In the genomic region with DNA sequence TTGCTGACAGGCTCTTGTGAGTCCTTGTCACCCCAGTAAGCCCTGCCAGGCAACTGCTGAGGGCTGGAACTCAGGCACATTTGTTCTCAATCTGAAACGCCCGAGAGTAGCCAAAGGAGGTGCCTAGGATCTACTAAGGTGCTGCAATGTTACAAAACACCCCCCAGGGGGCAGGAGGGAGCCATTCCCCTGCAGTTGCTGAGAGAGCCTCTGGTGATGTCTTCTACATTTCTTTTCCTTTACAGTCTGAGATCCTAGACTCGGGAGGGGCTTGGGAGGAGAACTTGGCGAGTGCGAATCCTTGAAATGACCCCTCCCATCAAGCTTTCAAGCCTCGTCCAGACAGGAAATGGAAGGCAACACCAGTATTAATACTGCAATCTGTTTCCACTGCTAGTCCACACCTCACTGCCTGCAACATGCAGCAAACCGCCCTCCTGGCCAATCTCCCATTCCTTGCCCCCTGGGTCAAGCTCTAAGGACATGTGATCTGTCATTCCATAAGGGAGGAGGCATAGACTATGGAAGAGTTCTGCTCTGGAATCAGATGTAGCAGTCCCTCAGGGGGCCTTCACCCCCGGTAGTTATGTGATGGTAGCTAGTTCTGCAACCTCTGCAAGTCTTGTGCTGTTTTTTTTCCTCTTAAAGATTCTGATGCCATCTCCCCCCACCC, we compare ENCODE assay signal across 10 mouse cellular contexts. TPM values are rescaled to one million over a fixed set of nuclear protein-coding genes. Genes with fewer than 3 reads are reported as not detected.
A peak's percentile ranks its signal among the peaks of the same experiment; 100 is the strongest.
DNase-seq lines count a peak whose midpoint lies in the region; ATAC-seq lines count a peak whose summit lies in the region.
"Had no signal": no experiment of that assay in that cellular context is flagged by ENCODE, and none has a peak within 500 bp of the region (broad histone marks: within the 10 kb centered on the region; RNA-seq: fewer than 3 reads in every experiment).

No protein-coding gene starts in this region.

- no peaks in the 10 kb centered on the region for H3K27me3 ChIP-seq in midbrain, embryonic 16.5 days (ENCODE audit: control insufficient read depth, insufficient read depth, low read depth, low read length)
- H3K27me3 ChIP-seq: embryonic facial prominence, embryonic 12.5 days; neural tube, embryonic 12.5 days had no signal

- intact Hi-C loops in heart, postnatal 14 days (cut with DNase I) = loop anchor here (1.0 to 2.0 kb wide), 2 partner anchors 59 to 215 kb away; no protein-coding TSS in a partner anchor

- peak; percentile 20 to 21 for DNase-seq in layer of hippocampus, adult 18-20 months (ENCODE audit: low spot score in 2 of 2)
- no peak for DNase-seq in layer of hippocampus, adult 9-11 months
- peak; percentile 70 for DNase-seq in adipocyte (ENCODE audit: low spot score)
- DNase-seq in embryo, embryonic 10 days (ENCODE audit: low spot score) = peak; percentile 55
- DNase-seq in heart, postnatal 14 days = peak; percentile 67 to 74
- DNase-seq in layer of hippocampus, postnatal 25 days (ENCODE audit: extremely low spot score in 1 of 2, low spot score in 1 of 2) = peak; percentile 56 to 71
- peak; percentile 33 to 34 for DNase-seq in thymus, postnatal 36 days

- peaks cover 3% of the 10 kb centered on the region; the same call in 1 of the 2 replicates for H3K4me1 ChIP-seq in midbrain, embryonic 16.5 days (ENCODE audit: control insufficient read depth, insufficient read depth, low read length)
- H3K4me1 ChIP-seq: embryonic facial prominence, embryonic 12.5 days; neural tube, embryonic 12.5 days had no signal

- no peak overlapping the region for H3K4me3 ChIP-seq in midbrain, embryonic 16.5 days (ENCODE audit: low read depth, low read length)
- H3K4me3 ChIP-seq: embryonic facial prominence, embryonic 12.5 days; neural tube, embryonic 12.5 days had no signal

- H3K9ac ChIP-seq in midbrain, embryonic 16.5 days (ENCODE audit: low read depth, low read length) = no peak overlapping the region
- H3K9ac ChIP-seq: embryonic facial prominence, embryonic 12.5 days; neural tube, embryonic 12.5 days had no signal

- no peak overlapping the region for H3K4me2 ChIP-seq in midbrain, embryonic 16.5 days (ENCODE audit: low read length)
- H3K4me2 ChIP-seq: embryonic facial prominence, embryonic 12.5 days; neural tube, embryonic 12.5 days had no signal

- ATAC-seq in midbrain, embryonic 16.5 days = peak; percentile 45; the same call in 1 of the 2 replicates

- no peaks in the 10 kb centered on the region for H3K9me3 ChIP-seq in midbrain, embryonic 16.5 days (replicated peaks; ENCODE audit: control insufficient read depth, low read length, poor library complexity, severe bottlenecking)
- H3K9me3 ChIP-seq: embryonic facial prominence, embryonic 12.5 days; neural tube, embryonic 12.5 days had no signal

- 31% methylated on average over 8 of the region's 8 CpGs for WGBS in midbrain, embryonic 16.5 days

- no peak overlapping the region for H3K27ac ChIP-seq in midbrain, embryonic 16.5 days (ENCODE audit: low read length)
- H3K27ac ChIP-seq: embryonic facial prominence, embryonic 12.5 days; neural tube, embryonic 12.5 days had no signal

- H3K36me3 ChIP-seq in midbrain, embryonic 16.5 days (ENCODE audit: control insufficient read depth, insufficient read depth, low read length) = no peaks in the 10 kb centered on the region
- H3K36me3 ChIP-seq: embryonic facial prominence, embryonic 12.5 days; neural tube, embryonic 12.5 days had no signal

RNA-seq across cellular contexts. Expression of gene Otof, which starts 38.0 kb away (rescaled TPM):
- 1 to 10 TPM; 2.9 to 4.4 TPM for total RNA-seq in layer of hippocampus, adult 18-20 months (2021)
- total RNA-seq in heart, postnatal 14 days (2021) = not detected
- total RNA-seq in layer of hippocampus, postnatal 25 days (2021) = 1 to 10 TPM; 3.9 to 4.0 TPM
- 4.0 and 5.5 TPM in 2 replicates for polyA plus RNA-seq in midbrain, embryonic 16.5 days (2015; fragmentation: Nextera tagmentation; extraction: Ambion mirVana)

RNA-seq across cellular contexts. Expression of gene 1700001C02Rik, which starts 42.1 kb away (rescaled TPM):
- not detected for total RNA-seq in layer of hippocampus, adult 18-20 months (2021)
- total RNA-seq in heart, postnatal 14 days (2021) = not detected
- under 1 TPM in 1 of 2 experiments, not detected in 1; 0.42 TPM for total RNA-seq in layer of hippocampus, postnatal 25 days (2021)
- polyA plus RNA-seq in midbrain, embryonic 16.5 days (2015; fragmentation: Nextera tagmentation; extraction: Ambion mirVana) = 0.71 and 2.1 TPM in 2 replicates
- polyA plus RNA-seq: embryonic facial prominence, embryonic 12.5 days; neural tube, embryonic 12.5 days had no signal
